Mouse (Mus musculus) hematopoietic stem cell, adult 5-6 weeks (primary cell): ENCODE results near the gene Ppp1r9b. TPM values are rescaled to one million over a fixed set of nuclear protein-coding genes. Genes with fewer than 3 reads are reported as not detected.

Experiments used
- ATAC-seq, 2 experiments: fragments of 125-278 bp in 1 of 2; replicated peaks in 1 of 2; 2 replicates each; pipeline ENCODE4 v1.8.0; 2016 to 2017; ENCODE audit warnings: inconsistent platforms in 2 of 2, mild to moderate bottlenecking in 2 of 2, moderate number of reproducible peaks in 2 of 2, low read depth in 1 of 2, moderate TSS enrichment in 1 of 2; ENCODE audit not compliant: low FRiP score in 2 of 2, poor library complexity in 2 of 2, severe bottlenecking in 2 of 2, insufficient read depth in 1 of 2, low TSS enrichment in 1 of 2
- total RNA-seq: library from RNA; stranded (forward); fragments of 172-1452, 232-1000 nt; gene quantifications from 2 replicates; pipeline ENCODE4 v1.2.3, GENCODE M21; 2017

Gene Ppp1r9b
- total RNA-seq, 1 experiment from 2014 or later = 240 TPM

DNA sequence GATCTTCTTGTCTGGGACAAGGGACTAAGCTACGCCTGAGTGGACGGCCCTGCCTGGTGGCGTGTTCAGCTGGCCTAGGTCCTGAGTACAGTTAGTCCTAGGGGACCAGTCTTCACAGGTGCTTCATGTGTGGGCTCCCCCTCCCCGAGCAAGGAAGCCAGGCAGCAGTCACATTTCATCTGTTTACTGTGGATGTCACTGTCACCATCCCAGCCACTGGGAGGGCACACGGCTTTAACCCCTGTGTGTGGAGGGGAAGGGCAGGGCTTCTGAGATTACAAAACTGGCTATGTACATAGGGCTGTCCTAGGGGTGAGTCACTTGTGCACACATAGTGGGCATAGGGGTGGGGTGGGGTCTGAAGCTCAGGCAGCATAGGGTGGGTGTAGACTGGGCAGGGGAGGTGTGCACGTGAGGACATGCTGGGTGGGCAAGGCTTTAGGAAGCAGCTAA lies 35.3 kb downstream of the Ppp1r9b start:
- no peak for ATAC-seq

DNA sequence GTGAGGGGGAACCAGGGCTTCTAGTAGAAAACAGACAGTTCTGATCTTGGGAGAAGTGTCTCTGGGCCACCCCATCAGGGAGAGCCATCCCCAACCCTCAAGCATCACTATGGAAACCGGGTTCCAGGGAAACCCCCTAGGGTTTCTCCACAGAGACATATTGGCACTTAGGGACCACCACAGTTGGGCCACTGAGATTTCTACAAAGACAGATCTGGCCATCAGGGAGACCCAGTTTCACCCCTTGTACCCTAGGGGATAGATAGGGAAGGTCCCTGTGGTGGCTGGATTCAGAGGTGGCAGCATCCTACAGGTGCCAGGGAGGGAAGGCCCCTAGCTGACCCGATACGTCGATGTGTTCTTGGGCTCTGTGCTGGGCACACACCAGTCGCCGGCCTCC lies 36.0 kb downstream of the Ppp1r9b start:
- ATAC-seq = no peak

DNA sequence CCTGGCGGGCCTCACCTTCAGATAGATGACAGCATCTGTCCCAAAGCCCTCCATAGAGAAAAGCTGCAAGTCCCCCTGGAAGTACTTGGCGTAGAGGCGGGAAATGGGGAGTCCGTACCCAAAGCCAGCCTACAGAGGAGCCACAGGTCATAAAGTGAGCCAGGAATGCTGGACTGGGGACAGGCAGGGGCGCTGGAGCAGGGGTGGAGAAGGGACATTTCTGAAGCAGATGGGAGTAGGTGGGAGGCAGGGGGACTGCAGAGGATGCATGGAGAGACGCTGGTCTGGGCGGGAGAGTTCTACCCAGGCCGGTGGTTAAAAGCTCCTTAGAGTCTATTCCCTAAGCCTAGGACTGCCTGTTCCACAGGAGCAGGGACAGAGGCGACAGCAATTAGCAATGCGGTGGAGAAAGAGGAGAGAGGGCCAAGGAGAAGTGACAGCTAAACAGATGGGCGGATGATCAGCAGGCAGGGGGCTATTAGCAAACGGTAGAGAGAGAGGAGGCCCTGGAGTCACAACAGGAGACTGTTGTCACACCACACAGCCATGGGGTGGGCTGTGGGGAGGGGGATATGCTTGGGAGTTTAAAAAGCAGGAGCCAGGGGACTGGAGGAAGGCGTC lies 37.1 kb downstream of the Ppp1r9b start:
- ATAC-seq = no peak

DNA sequence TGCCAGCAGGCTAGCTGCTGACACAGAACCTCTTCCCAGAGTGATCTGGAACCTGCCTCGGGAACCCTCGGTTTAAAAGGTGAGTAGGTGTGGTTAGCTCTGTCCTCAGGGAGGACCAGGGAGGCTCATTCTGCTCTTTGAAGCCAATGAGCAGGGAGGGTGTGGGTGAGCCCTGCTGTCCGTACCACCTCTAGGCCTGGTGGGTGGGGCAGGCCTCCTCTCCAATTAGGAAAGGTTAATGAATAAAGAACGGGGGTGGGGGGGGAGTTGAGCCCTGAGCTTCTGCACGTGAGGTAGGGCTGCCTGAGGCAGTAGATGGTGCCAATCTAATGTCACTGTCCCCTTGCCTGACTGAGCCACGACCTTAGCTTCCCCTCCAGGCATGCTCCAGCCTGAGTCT lies 42.1 kb downstream of the Ppp1r9b start:
- ATAC-seq = no peak

DNA sequence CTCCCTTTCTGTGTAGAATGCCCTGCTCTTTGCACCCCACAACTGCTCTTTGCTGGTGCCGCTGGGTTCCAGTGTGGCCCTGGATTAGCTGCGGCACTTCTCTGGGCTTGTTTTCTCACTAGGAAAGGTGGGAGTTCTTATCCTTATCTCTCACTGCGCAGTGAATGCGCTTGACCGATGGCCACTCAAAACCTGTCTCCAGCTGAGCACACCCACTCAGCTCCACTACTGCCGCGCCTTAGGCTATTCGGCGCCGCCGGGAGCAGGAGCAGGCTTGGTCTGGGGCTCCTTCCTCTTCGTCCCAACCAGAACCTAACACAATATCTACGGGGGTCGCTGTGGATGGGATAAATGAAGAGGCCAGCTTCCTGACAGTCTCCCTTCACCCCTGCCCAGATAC lies 42.8 kb downstream of the Ppp1r9b start:
- ATAC-seq = no peak

- no peak for ATAC-seq
Measured at GRCm38 (mm10) chr11:95034902-95035301, 44.1 kb downstream of the Ppp1r9b start.

GRCm38 (mm10) chr11:95036521-95036920 lies 45.7 kb downstream of the Ppp1r9b start:
- ATAC-seq = no peak

DNA sequence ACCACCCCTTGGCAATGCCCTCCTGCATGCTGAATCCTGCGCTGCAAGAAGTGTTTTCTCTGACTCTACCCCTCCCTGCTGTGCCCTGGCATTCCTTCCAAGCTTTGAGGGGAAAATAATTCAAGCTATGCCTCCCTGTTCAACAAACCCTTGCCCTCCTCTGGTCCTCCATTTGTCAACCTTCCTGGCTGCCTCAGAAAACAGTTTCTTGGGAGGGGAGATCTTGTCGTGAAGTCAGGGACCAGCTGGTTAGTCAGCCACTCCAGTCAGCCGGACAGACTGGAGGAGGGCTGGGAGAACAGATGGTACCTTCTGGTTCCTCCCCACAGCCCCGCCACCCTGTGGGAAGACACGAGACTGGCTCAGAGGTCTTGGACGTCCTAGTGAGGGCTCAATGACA lies 46.5 kb downstream of the Ppp1r9b start:
- ATAC-seq = no peak

- no peak for ATAC-seq
Measured at GRCm38 (mm10) chr11:95038156-95038817, 47.5 kb downstream of the Ppp1r9b start.

GRCm38 (mm10) chr11:95038818-95039655 lies 48.2 kb downstream of the Ppp1r9b start:
- no peak for ATAC-seq

DNA sequence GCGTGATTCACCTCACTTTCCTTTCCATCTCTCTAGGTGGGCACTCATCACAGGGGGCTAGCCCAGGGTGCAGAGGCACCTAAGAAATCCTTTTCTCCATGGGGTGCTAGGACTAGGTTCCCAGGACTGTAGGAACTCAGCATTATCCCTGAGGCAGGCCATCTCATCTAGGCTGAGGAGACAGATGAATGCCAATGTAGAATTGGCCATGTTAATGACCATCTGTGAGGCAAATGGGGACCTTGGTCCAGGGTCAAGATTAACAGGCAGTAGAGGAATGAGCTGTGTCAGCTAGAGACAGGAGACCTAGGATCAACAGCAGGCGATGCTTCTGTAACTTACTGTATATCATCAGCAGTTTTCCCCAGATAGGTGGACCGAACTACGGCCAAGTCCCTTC lies 48.9 kb downstream of the Ppp1r9b start:
- ATAC-seq = no peak

DNA sequence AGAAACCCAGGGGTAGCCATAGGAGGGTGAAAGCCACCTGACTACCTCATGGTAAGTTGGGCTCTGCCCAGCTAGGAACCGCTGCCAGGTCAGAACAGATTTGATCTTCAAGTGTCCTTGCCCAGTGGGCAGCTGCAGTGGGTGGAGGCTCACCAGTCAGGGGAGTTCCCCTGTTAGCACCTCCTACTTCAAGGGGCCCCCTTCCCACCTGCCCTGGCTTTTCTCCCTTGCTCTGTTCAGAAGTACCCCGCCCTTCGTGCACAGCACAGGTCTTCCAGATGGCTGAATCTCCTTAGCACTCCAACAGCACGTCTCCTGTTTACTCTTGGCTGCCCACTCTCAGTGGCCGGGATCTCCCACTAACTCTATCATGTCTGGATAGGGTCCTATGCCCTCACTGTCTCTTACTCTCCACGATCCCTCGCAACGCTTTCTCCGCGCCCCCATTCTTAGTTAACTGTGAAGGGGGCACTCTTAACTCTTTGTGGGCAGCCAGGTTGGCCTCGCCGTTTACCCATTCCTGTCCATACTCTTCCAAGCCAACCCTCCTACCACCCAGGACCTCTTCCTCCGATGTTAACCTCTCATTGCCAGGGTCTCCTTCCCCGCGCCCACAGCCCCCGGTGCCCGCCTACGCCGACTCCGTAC lies 49.8 kb downstream of the Ppp1r9b start:
- ATAC-seq = no peak

DNA sequence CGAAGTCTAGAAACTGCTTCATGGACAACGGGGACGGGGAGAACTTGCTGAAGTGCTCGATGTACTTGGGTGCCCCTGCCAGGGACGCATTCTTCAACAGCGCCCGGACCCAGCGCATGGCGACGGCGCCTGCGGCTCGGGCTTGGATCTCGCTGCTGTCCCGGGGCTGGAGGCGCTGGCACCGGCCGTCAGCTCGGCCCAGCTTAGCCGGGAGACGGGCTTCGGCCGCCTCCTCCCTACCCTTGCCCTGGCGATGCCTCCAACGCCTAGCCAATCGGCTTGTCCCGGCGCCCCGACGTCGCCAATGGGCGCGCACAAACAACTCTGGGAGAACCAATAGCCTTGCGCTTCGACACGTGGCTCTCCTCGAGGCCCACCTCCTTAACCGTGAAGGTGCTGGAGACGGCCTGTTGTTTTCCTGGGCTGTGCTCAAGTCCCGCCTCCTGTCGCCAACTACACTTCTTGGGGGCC lies 50.3 kb downstream of the Ppp1r9b start, which contains the start of gene Pdk2:
TSS of gene Pdk2 (minus strand) at position 216 of the 471 bp plus-strand sequence.
- peak; percentile 98 for ATAC-seq

DNA sequence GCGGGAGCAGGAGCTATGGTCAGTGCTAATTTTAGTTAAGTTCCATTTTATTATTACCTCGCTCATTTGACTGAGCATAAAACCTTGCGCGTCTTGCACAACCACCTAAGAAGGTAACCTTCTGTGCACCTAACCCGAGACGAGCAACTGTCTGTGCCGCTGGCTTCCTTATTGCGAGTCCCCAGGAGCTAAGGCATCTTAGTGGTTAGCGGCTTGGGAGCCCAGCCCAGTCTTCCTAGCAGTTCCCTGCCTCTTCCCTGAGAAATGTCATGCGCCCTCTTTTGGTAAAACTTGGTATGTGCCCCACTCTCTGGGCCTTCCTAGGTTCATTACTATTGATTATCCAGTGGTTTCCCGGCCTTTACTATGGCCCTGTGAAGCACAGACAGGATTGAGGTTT lies 51.3 kb downstream of the Ppp1r9b start:
- peak; percentile 28 to 29; a peak in 2 of 4 replicates for ATAC-seq

DNA sequence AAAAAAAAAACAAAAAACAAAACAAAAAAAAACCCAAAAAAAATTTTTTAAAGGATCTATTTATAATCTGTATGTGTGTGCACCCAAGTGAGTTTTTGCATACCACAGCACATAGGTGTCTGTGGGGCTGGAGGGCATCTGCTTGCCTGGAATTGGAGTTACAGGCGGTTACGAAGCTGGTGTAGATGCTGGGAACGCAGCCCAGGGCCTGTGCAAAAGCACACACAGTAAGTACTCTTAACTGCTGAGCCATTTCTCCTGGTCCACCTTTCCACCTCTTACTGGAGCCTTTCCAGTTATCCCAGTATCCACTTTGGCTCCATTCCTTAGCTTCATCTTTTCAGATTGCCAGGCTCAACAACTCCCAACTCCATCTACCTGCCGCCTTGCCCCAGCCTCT lies 52.2 kb downstream of the Ppp1r9b start:
- no peak for ATAC-seq

GRCm38 (mm10) chr11:95043608-95044007 lies 52.8 kb downstream of the Ppp1r9b start:
- no peak for ATAC-seq

DNA sequence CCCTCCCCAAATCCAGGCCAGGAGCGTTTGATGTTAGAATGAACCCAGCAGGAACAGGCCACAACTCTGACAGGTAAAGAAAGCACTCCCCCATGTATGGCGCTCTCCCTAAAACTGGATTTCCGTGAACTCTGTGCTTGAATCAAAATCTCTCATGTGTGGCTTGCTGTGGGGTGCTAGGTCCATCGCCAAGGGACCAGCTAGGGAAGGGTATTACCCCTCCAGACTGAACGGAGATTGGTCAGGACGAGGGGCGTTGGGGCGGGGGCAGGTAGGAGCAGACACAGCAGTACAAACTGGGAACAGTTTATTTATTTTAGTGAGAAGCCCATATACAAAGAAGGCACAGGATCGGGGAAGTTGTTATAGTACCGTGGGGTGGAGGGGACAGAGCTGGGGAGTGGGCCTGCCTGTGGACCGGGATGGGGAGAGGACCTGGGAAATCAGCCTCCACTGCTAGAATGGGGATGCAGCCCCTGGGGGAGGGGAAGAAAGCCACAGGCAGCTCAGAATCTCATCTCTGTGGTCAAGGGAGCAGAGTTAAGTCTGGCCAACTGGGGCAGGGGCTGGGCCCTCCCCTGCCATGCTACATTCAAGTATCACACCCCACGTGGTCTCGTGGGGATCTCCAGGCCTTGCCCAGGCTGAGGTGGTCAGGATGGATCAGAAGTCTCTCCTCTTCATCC lies 53.5 kb downstream of the Ppp1r9b start:
- ATAC-seq = no peak
